Mouse (Mus musculus): ENCODE measurements around the gene Cyp4f39. TPM values are rescaled to one million over a fixed set of nuclear protein-coding genes. Genes with fewer than 3 reads are reported as not detected.

Cyp4f39 gene
- polyA plus RNA-seq, 1 experiment from 2014 or later, result 0.45 TPM

GRCm38 (mm10) chr17:32437106-32437505 is 15.4 kb upstream of the Cyp4f39 start:
- H3K9me3 ChIP-seq, result no peaks in the 10 kb centered on the region
- H3K4me3 ChIP-seq, result no peak overlapping the region
- no peaks in the 10 kb centered on the region for H3K36me3 ChIP-seq
- ATAC-seq (ENCODE audit: low read depth), result no peak
- no peak overlapping the region for H3K9ac ChIP-seq
- no peaks in the 10 kb centered on the region for H3K27me3 ChIP-seq
- no peak overlapping the region for H3K27ac ChIP-seq (replicated peaks)
- no peaks in the 10 kb centered on the region for H3K4me1 ChIP-seq (replicated peaks)
- WGBS, result 95% methylated on average over 4 of the region's 4 CpGs
- H3K4me2 ChIP-seq, result no peak overlapping the region

- H3K4me2 ChIP-seq, result no peak overlapping the region
- no peak overlapping the region for H3K27ac ChIP-seq (replicated peaks)
- no peak overlapping the region for H3K9ac ChIP-seq
- H3K4me3 ChIP-seq, result no peak overlapping the region
- H3K4me1 ChIP-seq (replicated peaks), result no peaks in the 10 kb centered on the region
- H3K36me3 ChIP-seq, result no peaks in the 10 kb centered on the region
- no peak for ATAC-seq (ENCODE audit: low read depth)
- H3K9me3 ChIP-seq, result no peaks in the 10 kb centered on the region; the same call in 1 of the 2 replicates
- H3K27me3 ChIP-seq, result no peaks in the 10 kb centered on the region
- WGBS, result 87% methylated on average over 6 of the region's 6 CpGs
Observed at GRCm38 (mm10) chr17:32443245-32443644, 9.3 kb upstream of the Cyp4f39 start.

GRCm38 (mm10) chr17:32445016-32445415 is 7.5 kb upstream of the Cyp4f39 start:
- no peaks in the 10 kb centered on the region for H3K27me3 ChIP-seq
- no peak for ATAC-seq (ENCODE audit: low read depth)
- no peak overlapping the region for H3K27ac ChIP-seq (replicated peaks)
- no peak overlapping the region for H3K4me2 ChIP-seq
- no peaks in the 10 kb centered on the region for H3K36me3 ChIP-seq
- H3K9ac ChIP-seq, result no peak overlapping the region
- H3K9me3 ChIP-seq, result no peaks in the 10 kb centered on the region; the same call in 1 of the 2 replicates
- no peak overlapping the region for H3K4me3 ChIP-seq
- no peaks in the 10 kb centered on the region for H3K4me1 ChIP-seq (replicated peaks)
- WGBS, result 87% methylated on average over 5 of the region's 5 CpGs

GRCm38 (mm10) chr17:32447195-32447594 is 5.3 kb upstream of the Cyp4f39 start:
- H3K4me3 ChIP-seq, result no peak overlapping the region
- H3K4me1 ChIP-seq (replicated peaks), result 0 out of 2 replicates have a peak, but pooled peaks cover under 1% of the 10 kb centered on the region
- no peak overlapping the region for H3K27ac ChIP-seq (replicated peaks)
- no peak overlapping the region for H3K4me2 ChIP-seq
- H3K9me3 ChIP-seq, result no peaks in the 10 kb centered on the region; the same call in 1 of the 2 replicates
- H3K36me3 ChIP-seq, result no peaks in the 10 kb centered on the region
- H3K9ac ChIP-seq, result no peak overlapping the region
- H3K27me3 ChIP-seq, result 0 out of 2 replicates have a peak, but pooled peaks cover 2% of the 10 kb centered on the region
- no peak for ATAC-seq (ENCODE audit: low read depth)

- ATAC-seq (ENCODE audit: low read depth), result no peak
- H3K27ac ChIP-seq (replicated peaks), result no peak overlapping the region
- peaks cover 10% of the 10 kb centered on the region for H3K4me1 ChIP-seq (replicated peaks)
- WGBS, result 97% methylated on average over 1 of the region's 1 CpGs
- H3K36me3 ChIP-seq, result no peaks in the 10 kb centered on the region
- peaks cover 21% of the 10 kb centered on the region for H3K27me3 ChIP-seq
- no peaks in the 10 kb centered on the region; the same call in 1 of the 2 replicates for H3K9me3 ChIP-seq
- H3K4me3 ChIP-seq, result no peak overlapping the region
- no peak overlapping the region for H3K9ac ChIP-seq
- H3K4me2 ChIP-seq, result no peak overlapping the region
Observed at GRCm38 (mm10) chr17:32449042-32449441, 3.5 kb upstream of the Cyp4f39 start.

- 66% methylated on average over 2 of the region's 2 CpGs for WGBS
- no peak overlapping the region for H3K4me3 ChIP-seq
- H3K27me3 ChIP-seq, result peaks cover 23% of the 10 kb centered on the region
- no peaks in the 10 kb centered on the region for H3K36me3 ChIP-seq
- H3K4me1 ChIP-seq (replicated peaks), result peaks cover 10% of the 10 kb centered on the region
- ATAC-seq (ENCODE audit: low read depth), result no peak
- H3K27ac ChIP-seq (replicated peaks), result no peak overlapping the region
- no peaks in the 10 kb centered on the region; the same call in 1 of the 2 replicates for H3K9me3 ChIP-seq
- H3K4me2 ChIP-seq, result no peak overlapping the region
- H3K9ac ChIP-seq, result no peak overlapping the region
Observed at GRCm38 (mm10) chr17:32450844-32451537, 1.5 kb upstream of the Cyp4f39 start.

- Histone ChIP-seq H3K4me2 (no peak overlapping the region), H3K27me3 (peaks cover 23% of the 10 kb centered on the region), H3K27ac (replicated peaks) (no peak overlapping the region), H3K9me3 (no peaks in the 10 kb centered on the region), H3K4me3 (no peak overlapping the region), H3K36me3 (no peaks in the 10 kb centered on the region), H3K4me1 (replicated peaks) (peaks cover 10% of the 10 kb centered on the region), H3K9ac (no peak overlapping the region)
- ATAC-seq (ENCODE audit: low read depth), result no peak
- WGBS, result 79% methylated on average over 4 of the region's 4 CpGs
Observed at GRCm38 (mm10) chr17:32454188-32454587, 1.7 kb downstream of the Cyp4f39 start.

- Histone ChIP-seq H3K4me2 (no peak overlapping the region), H3K27me3 (peaks cover 23% of the 10 kb centered on the region), H3K4me3 (no peak overlapping the region), H3K36me3 (no peaks in the 10 kb centered on the region), H3K4me1 (replicated peaks) (peaks cover 10% of the 10 kb centered on the region), H3K9me3 (no peaks in the 10 kb centered on the region), H3K27ac (replicated peaks) (no peak overlapping the region), H3K9ac (no peak overlapping the region)
- no peak for ATAC-seq (ENCODE audit: low read depth)
- WGBS, result 56% methylated on average over 2 of the region's 2 CpGs
Observed at GRCm38 (mm10) chr17:32454997-32455396, 2.5 kb downstream of the Cyp4f39 start.

- Histone ChIP-seq H3K36me3 (no peaks in the 10 kb centered on the region), H3K4me1 (replicated peaks) (no peaks in the 10 kb centered on the region), H3K27me3 (no peaks in the 10 kb centered on the region), H3K9me3 (no peaks in the 10 kb centered on the region), H3K4me2 (no peak overlapping the region), H3K9ac (no peak overlapping the region), H3K27ac (replicated peaks) (no peak overlapping the region), H3K4me3 (no peak overlapping the region)
- no peak for ATAC-seq (ENCODE audit: low read depth)
- 51% methylated on average over 7 of the region's 7 CpGs for WGBS
Observed at GRCm38 (mm10) chr17:32468494-32468893, 16.0 kb downstream of the Cyp4f39 start.

GRCm38 (mm10) chr17:32470795-32471194 is 18.3 kb downstream of the Cyp4f39 start:
- Histone ChIP-seq H3K27ac (replicated peaks) (no peak overlapping the region), H3K9ac (no peak overlapping the region), H3K27me3 (no peaks in the 10 kb centered on the region), H3K9me3 (no peaks in the 10 kb centered on the region), H3K4me2 (no peak overlapping the region), H3K36me3 (no peaks in the 10 kb centered on the region), H3K4me3 (no peak overlapping the region), H3K4me1 (replicated peaks) (no peaks in the 10 kb centered on the region)
- ATAC-seq (ENCODE audit: low read depth), result no peak
- 86% methylated on average over 4 of the region's 4 CpGs for WGBS

- ATAC-seq (ENCODE audit: low read depth), result no peak
- no peaks in the 10 kb centered on the region for H3K4me1 ChIP-seq (replicated peaks)
- H3K9ac ChIP-seq, result no peak overlapping the region
- H3K9me3 ChIP-seq, result no peaks in the 10 kb centered on the region
- no peak overlapping the region for H3K4me2 ChIP-seq
- no peaks in the 10 kb centered on the region for H3K27me3 ChIP-seq
- no peaks in the 10 kb centered on the region for H3K36me3 ChIP-seq
- no peak overlapping the region for H3K4me3 ChIP-seq
- WGBS, result 66% methylated on average over 7 of the region's 7 CpGs
- H3K27ac ChIP-seq (replicated peaks), result no peak overlapping the region
Observed at GRCm38 (mm10) chr17:32472176-32472575, 19.7 kb downstream of the Cyp4f39 start.

- H3K4me3 ChIP-seq, result no peak overlapping the region
- WGBS, result 85% methylated on average over 5 of the region's 5 CpGs
- no peak for ATAC-seq (ENCODE audit: low read depth)
- no peaks in the 10 kb centered on the region for H3K9me3 ChIP-seq
- H3K4me1 ChIP-seq (replicated peaks), result no peaks in the 10 kb centered on the region
- H3K27ac ChIP-seq (replicated peaks), result no peak overlapping the region
- no peaks in the 10 kb centered on the region for H3K36me3 ChIP-seq
- H3K4me2 ChIP-seq, result no peak overlapping the region
- no peak overlapping the region for H3K9ac ChIP-seq
- no peaks in the 10 kb centered on the region; the same call in 1 of the 2 replicates for H3K27me3 ChIP-seq
Observed at GRCm38 (mm10) chr17:32474954-32475560, 22.5 kb downstream of the Cyp4f39 start.
